Mouse (Mus musculus) heart, adult 8-10 months (tissue): ENCODE results near the gene Prkag1. TPM values are rescaled to one million over a fixed set of nuclear protein-coding genes. Genes with fewer than 3 reads are reported as not detected.
"Not testable (repeated sequence)": the region's sequence is repeated elsewhere in the genome, so short reads cannot be mapped to it uniquely, and the experiment has no call there.

Experiments
- DNase-seq: peaks from one replicate; pipeline ENCODE4 v3.0.0; 2022; ENCODE audit warnings: low spot score
- total RNA-seq, 4 experiments: library from RNA; stranded (reverse); gene quantifications; 2 replicates each; pipeline ENCODE4 v1.2.4; 2022

Prkag1 gene
- total RNA-seq, 4 experiments from 2014 or later = 96.7 to 129 (median 109) TPM

DNA sequence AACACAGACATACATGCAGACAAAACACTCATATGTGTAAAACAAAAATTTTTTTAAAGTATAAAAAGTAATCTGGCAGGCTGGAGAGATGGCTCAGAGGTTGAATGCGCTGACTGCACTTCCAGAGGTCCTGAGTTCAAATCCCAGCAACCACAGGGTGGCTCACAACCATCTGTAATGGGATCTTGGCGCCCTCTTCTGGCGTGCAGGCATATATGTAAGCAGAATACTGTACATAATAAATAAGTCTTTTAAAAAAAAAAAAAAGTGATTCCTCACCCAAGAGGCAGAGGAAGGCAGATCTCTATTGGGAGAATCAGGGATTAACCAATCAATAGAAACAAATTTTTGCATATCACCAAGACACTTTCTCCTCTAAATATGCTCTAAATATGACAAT, 7.9 kb downstream of the Prkag1 start:
- DNase-seq = no peak

DNA sequence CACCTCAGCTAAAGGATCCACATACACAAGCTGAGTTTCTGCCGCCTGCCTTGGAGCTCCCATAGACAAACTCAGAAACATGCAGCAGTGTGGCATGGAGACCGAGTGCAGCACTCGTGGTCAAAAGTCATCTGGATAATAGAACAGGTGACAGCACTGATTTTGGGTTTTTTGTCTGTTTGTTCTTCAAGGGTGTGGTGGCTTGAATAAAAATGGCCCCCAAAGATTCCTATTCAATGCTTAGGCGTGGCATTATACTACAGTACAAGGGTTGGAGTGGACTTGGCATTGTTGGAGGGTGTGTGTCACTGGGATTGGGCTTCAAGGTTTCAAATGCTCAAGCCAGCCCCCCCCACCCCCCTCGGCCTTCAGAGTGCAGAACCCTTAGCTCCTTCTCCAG, 9.2 kb downstream of the Prkag1 start:
- DNase-seq = no peak

- DNase-seq = no peak
Observed at GRCm38 (mm10) chr15:98821403-98821802, 9.9 kb downstream of the Prkag1 start.

GRCm38 (mm10) chr15:98820937-98821336, 10.4 kb downstream of the Prkag1 start:
- DNase-seq = no peak

DNA sequence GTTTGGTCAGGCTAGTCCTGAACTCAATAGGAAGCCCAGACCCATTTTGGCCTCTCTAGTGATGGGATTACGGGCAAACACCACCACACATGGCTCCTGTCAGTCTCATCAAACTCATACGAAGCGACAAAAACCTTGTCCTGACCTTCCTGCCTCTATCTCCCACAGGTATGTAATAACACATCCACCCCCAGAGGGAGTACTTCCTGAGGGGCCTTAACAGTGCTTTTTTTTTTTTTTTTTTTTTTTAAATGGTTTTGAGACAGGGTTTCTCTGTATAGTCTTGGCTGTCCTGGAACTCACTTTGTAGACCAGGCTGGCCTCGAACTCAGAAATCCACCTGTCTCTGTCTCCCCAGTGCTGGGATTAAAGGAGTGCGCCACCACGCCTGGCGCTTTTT, 13.2 kb downstream of the Prkag1 start:
- DNase-seq = no peak

- DNase-seq = no peak
Observed at GRCm38 (mm10) chr15:98812741-98813424, 18.4 kb downstream of the Prkag1 start.

- not testable (repeated sequence) for DNase-seq
Observed at GRCm38 (mm10) chr15:98810212-98810611, 21.1 kb downstream of the Prkag1 start.

- DNase-seq = no peak
Observed at GRCm38 (mm10) chr15:98809390-98809789, 21.9 kb downstream of the Prkag1 start, which contains the start of gene Ddn. Ddn (minus strand) TSS chr15:98809490.

GRCm38 (mm10) chr15:98808651-98809134, 22.6 kb downstream of the Prkag1 start:
- no peak for DNase-seq

GRCm38 (mm10) chr15:98807895-98808650, 23.2 kb downstream of the Prkag1 start:
- no peak for DNase-seq

- no peak for DNase-seq
Observed at GRCm38 (mm10) chr15:98806809-98807770, 24.2 kb downstream of the Prkag1 start.

GRCm38 (mm10) chr15:98806071-98806808, 25.1 kb downstream of the Prkag1 start:
- no peak for DNase-seq

DNA sequence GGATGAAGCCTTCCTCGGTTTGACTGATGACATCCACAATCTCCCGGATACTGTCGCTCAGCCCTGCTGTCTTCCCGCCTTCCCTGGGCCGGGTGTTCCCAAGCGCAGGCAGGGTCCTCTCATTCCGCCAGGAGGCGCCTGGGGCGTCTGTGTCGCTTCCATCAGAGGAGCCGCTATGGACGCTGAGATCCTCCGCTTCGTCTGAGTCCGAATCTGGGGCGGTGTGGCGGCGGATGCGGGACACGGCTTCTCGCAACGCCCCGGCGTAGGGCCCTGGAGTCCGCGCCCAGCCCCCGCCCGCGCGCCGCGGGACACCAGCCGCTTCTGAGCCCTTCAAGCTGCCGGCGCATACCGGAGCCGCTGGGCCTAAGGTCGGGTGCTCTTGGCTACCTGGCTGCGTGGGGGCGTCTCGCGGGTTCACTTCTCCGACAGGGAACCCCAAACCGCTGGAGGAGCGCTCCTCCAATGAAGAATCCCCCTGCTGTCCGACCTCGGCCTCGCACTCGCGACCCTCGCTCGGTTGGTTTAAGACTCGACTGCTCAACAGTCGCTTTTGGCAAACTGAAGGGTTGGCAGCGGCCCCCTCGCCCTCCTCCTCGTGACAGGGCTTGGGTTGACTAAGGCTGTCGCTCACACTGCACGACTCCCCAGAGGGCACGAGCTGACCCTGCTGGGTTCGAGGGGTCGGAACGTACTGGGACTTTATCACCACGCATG, 25.8 kb downstream of the Prkag1 start:
- peak; percentile 46 for DNase-seq

DNA sequence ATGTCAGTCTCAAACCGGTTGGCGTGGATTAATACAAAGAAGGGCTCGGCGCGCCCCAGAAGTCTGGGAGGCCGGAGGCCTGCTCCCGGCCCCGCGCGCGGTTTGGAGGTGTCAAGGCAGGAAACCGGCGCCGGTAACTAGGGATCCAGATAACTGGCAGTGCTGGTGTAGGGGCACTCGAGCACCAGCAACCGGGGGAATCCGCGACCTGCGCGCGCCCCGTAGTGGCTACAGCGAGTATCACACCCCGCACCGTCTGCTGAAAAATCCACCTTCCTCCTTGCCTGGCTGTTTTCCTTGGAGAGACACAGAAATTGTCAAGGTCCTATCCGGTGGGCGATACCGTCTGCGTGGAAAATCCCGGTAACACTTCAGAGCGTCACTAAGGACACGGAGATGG, 27.3 kb downstream of the Prkag1 start:
- DNase-seq = peak; percentile 64

DNA sequence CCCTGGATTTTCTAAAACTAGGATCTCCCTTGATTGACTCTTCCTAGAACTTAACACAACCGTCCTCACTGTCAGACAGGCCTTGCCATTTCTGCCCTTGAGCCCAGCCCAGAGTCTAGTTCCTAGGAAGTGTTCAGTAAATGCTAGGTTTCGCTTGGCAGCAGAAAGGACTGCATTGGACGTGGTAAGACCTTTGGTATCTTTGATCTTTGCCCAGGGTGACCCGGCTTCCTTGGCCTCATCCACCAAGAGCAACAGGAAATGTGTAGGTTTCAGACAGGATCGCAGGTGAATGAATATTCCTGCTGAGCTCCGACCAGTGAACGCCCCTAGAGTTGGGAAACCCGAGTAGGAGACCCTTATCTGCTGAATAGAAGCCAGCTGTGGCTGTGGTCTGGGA, 28.4 kb downstream of the Prkag1 start:
- no peak for DNase-seq

DNA sequence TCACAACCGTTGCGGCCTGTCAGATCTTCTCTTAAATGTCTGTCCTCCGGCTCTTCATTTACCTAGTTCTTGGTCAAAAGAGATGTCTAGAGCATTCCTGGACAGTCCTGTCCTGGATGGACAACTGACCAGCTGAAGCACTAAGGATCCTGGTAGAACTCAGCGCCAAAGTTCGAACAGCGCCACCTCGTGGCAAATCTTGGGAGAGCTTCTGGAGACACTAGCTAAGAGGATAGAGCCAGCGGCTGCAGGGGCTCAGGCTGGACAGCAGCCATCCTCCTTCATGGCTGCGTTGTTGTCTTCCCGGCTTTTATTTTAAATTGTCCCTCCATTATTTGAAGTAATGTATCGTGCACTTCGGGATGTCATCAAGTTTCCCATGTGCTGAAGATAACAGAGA, 31.9 kb downstream of the Prkag1 start:
- DNase-seq = peak; percentile 65

DNA sequence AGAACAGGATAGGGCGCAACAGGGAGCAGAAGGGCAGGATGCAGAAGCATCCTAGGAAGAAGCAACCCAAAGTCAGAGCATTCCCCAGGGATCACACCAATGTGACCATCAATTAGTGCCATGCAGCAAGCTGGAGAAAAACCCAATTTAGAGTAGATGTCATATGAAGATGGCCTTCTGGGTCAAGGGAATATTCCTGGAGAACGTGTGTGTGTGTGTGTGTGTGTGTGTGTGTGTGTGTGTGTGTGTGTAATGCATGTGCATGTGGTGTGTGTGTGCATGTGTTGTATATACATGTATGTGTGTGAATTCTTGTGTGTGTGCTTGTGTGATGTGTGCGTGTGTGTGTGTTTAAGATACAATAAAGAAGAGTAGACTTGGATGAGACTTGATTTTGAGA, 32.4 kb downstream of the Prkag1 start:
- DNase-seq = no peak

- no peak for DNase-seq
Observed at GRCm38 (mm10) chr15:98797835-98798492, 33.4 kb downstream of the Prkag1 start.

DNA sequence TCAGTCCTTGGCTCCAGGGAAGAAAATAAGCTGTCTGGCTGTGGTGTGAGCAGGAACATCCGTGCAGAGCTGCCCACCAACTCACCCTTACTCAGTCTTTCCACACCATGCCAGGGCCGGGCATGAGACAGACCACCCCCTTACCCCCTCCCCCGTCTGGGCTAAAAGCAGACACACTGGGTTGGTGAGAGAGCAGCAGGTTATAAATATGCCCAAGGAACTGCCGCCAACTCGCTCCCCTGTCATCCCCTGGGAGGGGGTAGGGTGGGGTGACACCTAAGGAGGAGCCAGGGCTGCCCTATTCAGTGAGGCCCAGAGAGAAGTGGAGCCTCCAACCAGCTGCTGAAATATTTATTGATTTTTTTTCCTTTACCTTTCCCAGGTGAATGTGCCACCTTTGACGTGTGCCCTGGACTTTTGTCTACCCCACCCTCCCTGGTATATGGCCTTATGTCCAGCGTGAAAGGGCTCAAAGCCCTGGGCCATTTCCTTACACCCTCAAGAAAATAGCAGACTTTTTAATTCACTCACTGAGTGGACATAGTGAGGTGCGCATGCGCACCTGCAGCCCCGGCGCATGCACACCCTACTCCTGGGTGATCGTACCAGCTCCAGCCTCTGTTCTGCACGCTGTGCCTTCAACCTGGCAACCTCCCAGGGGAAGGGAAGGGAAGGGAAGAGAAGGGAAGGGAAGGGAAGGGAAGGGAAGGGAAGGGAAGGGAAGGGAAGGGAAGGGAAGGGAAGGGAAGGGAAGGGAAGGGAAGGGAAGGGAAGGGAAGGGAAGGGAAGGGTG, 34.3 kb downstream of the Prkag1 start:
- no peak for DNase-seq
